Mouse (Mus musculus) hindlimb bud, embryonic 11.5 days (tissue): ENCODE measurements at regions not wholly inside any gene's neighbourhood (a gene's known extent, or its start where the extent isn't known, plus 50 kb on each side); places are given as distances from the start of the nearest gene placed in this dataset.

Experiments used
- DNase-seq: peaks from one replicate; pipeline ENCODE4 v3.0.0-alpha.2; 2012; ENCODE audit warnings: low read depth, low spot score; ENCODE audit errors: extremely low spot score

DNA sequence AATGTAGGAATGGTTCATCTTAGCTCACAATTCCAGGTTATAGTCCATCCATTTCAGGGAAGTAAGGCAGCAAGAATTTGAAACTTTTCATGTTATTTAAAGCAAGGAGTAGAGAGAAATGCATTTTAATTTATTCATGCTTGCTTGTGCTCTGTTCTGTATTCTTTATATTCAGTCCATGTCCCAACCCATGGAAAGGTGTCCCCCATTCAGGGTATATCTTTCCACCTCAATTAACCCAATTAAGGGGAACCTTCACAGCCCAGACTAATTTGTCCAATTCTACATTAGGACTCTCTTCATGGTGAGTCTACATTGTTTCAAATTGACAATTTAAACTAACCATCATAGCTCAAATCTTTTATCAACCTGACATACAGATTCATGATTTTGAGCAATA is 580.2 kb downstream of the Cenpc1 start:
- DNase-seq = no peak

- no peak for DNase-seq
Measured at GRCm38 (mm10) chr5:85467811-85468210, 597.6 kb downstream of the Cenpc1 start.

- DNase-seq = no peak
Measured at GRCm38 (mm10) chr5:85467151-85467550, 598.2 kb downstream of the Cenpc1 start.
